Mouse (Mus musculus) gastrocnemius, postnatal 25 days (tissue): ENCODE data around the gene Cacfd1. TPM values are rescaled to one million over a fixed set of nuclear protein-coding genes. Genes with fewer than 3 reads are reported as not detected.

Experiments
- DNase-seq: peaks from one replicate; pipeline ENCODE4 v3.0.0; 2022
- total RNA-seq, 2 experiments: library from RNA; stranded (reverse); gene quantifications; 1 replicate in 1 of 2; 2 replicates in 1 of 2; pipeline ENCODE4 v1.2.3; 2021

Gene Cacfd1
- total RNA-seq, 2 experiments from 2014 or later: 27.9 to 30.2 TPM

DNA sequence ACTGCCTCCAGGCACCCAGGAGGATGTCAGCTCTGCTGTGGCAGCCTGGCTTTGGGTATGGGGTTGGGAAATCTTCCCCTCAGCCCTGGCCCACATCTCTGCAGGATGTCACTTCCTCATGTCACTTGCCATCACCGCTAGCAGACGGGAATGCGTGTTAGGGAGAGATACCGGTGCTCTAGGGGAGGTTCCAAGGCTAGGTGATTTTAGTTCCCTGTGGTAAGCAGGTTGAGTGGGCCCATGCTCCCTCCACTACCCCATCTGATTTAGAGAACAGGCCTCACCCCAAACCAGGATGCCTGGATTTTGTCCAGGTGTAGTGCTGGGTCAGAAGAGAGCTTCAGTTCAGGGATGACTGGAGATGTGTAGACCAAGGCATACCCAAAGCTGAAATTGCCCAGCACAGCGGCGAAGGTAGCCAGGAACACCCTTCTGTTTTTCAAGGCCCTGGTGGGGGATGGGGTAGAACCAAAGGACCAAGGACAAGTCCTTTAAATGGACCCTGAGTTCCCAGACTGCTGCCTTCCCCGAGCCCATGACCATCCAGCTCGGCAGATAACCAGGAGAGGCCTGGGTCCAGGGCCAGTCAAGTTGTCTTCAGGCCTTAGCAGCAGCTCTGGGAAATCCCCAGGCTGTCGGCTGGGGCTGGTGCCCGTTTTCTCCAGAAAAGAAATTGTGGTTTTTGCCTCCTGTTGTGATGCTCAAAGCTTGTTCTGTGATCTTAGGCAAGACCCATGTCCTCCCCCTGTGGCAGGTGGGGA, 17.3 kb downstream of the Cacfd1 start:
- DNase-seq: no peak

DNA sequence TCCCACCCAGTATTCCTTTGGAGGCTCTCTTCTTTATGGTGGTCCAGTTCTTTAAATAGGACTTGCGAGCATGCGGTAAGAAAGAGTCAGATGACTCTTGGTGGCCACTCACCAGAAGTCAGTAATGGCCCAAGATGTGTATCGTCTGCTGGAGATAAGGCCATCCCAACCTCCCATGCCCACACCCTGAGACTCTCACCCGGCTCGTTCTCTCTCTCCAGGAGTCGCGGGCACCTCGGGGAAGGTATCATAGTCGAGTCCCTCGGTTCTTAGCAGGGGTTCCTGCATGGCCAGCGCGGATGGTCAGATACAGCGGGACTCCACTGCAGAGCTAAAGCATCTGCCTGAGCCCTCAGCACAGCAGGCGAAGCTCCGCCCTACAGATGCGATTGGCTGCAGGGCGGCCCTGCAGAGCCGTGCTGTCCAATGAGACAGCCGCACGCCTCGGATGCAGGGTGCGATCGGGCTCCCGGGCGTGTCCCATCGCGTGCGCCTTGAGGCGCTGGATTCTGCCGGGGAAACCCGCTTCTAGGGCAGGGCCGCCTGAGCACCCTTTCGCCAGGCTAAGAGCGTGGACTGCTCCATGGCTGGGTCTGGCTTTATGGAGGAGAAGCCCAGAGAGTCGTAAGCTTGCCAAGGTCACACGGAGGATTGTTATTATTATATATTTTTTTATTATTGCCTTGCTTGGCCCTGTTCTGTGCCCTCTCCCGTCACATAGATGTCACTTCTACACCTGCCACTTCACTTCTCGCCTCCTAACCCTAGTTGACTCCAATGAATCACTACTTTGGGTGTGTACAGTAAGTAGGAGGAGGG, 18.1 kb downstream of the Cacfd1 start, which contains the start of gene Slc2a6:
Gene Slc2a6 (minus strand): TSS at position 381 of the 819 bp plus-strand sequence.
- DNase-seq: peak; percentile 87

DNA sequence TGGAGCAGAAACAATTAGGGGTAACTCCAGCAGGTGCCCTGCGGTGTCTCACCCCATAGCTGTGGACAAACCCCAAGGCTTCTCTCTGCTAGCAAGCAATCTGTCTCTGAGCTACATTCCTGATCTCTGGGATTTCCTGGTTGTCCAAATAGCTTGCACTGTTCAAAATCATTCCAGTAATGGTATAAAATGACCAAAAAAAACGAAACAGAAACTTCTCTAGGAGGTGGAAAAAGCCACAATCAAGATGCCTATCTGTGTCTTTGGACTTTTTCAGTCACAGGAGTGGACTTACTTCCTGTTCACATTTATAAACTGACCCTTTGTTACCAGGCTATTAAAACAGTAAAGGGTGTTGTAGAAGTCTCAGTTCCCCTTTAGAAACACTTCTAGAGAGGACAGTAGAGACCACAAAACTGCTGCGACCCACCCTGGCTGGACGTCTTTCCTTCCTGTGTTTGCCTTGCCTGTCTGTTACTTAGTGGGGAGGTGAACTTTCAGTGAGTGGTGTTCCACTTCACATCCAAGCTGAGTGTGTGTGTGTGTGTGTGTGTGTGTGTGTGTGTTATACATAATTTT, 18.8 kb downstream of the Cacfd1 start:
- DNase-seq: no peak

- no peak for DNase-seq
Measured at GRCm38 (mm10) chr2:27032361-27032760, 22.6 kb downstream of the Cacfd1 start.

GRCm38 (mm10) chr2:27036003-27036402, 26.3 kb downstream of the Cacfd1 start:
- DNase-seq: no peak

DNA sequence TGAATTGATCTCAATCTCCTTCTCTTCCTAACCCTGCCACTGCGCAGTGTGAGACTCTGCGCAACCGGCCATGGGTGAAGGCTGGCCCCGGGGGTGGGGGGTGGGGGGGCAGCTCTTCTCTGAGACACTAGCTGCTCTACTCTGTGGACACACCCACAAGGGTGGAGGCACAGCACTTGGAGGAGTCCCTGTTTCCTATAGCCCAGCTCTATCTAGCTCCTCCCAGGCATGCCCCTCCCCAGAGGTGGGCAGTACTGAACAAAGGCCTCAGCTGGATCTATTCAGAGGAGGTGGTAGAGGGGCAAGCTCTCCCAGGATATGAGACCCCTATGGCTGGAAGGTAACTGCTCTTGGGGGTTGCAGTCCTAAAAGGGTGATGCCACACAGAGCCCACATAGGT, 27.3 kb downstream of the Cacfd1 start:
- DNase-seq: no peak

DNA sequence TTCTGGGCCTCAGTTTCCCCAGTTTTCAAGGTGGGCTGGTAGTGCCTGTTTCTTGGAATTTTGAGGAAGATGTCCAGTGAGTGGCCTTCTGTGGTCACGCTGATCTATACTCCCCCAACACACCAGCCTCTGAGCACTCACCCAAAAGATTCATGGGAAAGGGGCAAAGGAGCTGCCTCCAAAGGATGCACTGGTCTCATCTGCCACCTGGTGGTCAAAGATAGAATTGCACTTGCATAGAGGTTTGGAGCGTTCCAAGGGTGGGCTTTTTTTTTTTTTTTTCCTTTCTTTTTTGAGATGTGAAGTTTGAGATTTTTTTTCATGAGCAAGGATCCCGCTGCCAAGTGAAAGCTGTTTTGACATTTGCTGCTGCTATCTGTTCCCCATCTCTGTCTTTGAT, 28.9 kb downstream of the Cacfd1 start:
- DNase-seq: peak; percentile 32

DNA sequence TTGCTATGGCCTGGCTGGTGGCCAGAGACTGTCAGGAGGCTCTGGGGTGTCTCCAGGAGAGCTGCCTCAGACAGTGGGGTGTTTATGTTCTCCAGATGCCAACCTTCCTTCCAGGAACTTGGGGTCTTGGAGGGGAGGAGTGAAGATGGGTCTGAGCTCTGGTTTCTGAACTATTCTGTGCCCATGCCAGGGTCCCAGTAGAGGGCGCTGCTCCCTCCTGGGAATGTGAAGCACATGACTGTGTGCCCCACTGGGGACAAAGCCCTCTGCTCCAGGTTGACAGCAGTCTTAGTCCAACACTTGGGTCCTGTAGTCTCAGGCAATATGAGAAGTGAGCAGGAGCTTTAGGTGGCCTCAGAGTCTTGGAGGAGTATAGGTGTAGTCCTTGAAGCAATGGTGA, 29.6 kb downstream of the Cacfd1 start:
- DNase-seq: no peak

GRCm38 (mm10) chr2:27042131-27042844, 32.6 kb downstream of the Cacfd1 start:
- DNase-seq: no peak

GRCm38 (mm10) chr2:27043461-27043860, 33.7 kb downstream of the Cacfd1 start:
- DNase-seq: peak; percentile 78

DNA sequence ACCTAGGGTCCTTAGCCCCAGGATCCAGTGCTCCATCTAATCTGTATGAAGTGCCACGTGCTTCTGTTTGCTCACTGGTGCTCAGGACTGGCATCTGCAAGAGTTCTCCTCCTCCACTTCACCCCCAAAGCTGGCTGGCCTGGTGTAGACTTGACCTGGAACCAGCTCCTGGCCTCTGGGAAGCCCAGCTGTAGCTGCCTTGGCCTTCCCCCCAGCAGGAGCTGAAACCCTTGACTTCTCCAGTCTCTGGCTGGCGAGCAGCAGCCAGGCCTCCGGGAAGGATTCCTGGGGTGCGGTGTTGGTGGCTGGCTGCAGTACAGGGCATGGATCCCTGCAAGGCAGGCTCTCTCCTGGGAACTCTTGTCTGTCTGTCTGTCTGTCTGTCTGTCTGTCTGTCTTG, 34.4 kb downstream of the Cacfd1 start:
- peak; percentile 70 for DNase-seq

DNA sequence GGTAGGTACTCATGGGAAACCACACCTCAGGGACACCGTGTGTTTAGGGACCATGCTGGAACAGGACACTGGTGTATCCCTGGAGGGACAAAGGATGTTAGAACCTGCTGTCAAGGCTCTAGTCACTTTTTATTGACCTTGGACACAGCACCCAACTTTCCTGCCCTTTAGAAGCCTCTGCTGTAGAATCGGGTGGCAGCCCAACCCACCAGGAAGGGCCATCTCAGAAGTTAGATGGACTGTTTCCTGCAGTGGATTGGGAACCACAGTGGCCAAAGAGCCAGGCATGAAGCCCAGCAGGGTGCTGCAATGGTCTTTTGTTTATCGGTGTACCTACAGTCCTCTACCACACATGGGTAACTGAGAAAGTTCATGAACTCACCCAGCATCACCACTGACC, 34.9 kb downstream of the Cacfd1 start:
- DNase-seq: no peak

- peak; percentile 88 for DNase-seq
Measured at GRCm38 (mm10) chr2:27045979-27046770, 36.4 kb downstream of the Cacfd1 start.

DNA sequence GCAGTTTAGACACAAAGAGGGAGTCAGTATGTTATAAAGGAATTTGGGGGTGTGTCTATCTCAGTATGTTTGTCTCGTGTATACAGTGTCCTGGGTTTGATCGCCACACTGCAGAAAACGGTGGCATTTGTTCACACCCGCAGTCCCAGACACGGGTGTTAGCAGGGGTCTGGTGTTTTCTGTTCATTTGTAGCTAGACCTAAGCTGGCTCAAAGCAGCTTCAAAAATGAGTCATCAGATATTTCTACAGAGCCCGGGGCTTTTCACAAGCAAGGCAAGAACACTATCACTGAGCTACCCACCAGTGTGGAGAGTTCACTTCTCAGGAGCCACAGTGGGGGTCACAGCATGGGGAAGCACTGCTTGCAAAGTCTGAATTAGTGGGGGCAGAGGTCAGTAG, 39.7 kb downstream of the Cacfd1 start:
- DNase-seq: no peak

DNA sequence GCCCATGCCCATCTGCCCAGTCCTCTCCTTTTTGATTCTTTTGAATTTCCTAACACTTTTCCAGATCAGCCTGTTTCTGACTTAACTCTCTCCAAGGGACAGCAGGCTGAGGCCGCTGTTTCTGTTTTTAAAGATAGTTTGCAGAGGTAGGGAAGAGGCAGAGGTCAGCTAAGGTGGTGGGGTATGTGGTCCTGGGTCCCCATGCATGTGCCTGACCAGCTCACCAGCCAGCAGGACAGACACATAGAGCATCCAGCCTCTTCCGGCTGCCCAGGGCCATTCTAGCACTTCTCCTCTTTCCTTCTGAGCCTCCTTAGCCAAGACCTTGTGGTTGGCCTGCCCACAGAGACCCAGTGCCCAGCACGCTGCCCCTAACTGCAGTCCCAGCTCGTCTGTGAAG, 48.5 kb downstream of the Cacfd1 start:
- DNase-seq: no peak

DNA sequence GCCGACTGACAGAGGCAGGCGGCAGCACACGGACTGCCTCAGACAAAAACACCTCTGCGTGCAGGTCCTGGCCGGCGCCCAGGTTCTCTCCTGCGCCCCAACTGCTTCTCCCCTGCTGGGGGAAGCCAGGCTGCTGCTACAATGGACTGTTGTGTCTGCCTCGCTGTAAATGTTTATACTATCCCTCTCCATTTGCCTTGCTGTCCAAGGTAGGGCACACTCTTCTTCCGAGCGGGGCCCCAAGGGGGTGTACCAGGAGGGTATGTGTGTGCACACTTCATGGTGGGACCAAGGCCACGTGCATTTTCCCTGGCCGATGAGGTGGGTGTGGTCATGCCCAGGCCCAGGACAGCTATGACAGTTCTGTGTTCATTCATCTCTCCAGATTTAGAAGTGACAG, 49.0 kb downstream of the Cacfd1 start:
- no peak for DNase-seq

DNA sequence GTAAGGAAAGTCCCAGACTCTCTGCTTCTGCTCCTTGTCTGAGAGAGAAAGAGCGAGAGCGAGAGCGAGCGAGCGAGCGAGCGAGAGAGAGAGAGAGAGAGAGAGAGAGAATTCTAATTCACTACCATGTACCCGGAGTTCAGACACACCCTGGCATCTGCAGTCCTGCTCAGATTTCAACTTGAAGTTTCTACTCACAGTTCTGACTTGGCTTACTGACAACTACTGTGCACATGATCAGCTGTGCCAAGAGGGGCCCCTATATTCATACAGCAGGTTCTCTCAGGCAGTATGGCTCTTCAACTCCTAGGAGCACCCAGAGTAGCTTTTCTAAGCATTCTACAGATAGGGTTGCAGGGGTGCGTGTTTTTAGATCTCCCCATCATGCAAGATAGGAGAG, 49.5 kb downstream of the Cacfd1 start:
- no peak for DNase-seq

DNA sequence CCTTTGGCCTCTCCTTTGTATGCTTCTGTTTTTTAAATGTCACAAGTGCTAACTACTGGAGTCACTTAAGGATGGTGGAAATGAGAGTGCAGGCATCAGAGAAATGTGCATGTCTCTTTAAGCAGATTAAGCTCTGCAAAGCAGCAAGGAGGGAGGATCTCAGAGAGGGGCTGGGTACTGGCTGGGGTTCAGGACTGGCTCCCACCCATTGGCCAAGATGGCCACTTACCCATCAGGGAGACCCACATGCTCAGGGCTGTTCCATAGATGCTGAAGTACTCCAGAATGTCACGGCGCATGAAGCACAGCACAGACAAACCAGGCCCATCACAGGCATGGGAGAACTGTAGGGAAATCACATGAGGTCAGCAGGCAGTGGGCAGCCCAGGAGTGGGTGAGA, 57.4 kb downstream of the Cacfd1 start:
- DNase-seq: no peak

GRCm38 (mm10) chr2:27067996-27068395, 58.3 kb downstream of the Cacfd1 start:
- DNase-seq: no peak

DNA sequence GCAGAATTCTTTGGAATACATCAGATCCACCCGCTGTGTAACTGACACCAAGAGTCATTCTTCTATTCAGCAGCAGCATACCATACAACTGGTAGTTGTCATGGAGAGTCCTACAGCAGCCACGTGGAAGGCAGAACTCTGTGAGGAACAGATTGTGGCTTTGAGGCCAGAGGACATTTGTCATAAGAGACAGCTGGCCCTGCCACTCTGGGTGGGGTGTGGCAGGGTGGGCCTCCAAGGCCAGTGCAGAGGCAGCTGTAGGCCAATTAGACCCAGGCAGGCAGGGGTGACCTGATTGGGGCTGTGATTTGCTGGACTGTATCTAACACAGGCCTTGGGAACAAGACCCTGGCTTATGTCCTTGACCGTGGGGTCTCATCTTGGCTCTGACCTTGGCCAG, 59.9 kb downstream of the Cacfd1 start:
- DNase-seq: no peak

DNA sequence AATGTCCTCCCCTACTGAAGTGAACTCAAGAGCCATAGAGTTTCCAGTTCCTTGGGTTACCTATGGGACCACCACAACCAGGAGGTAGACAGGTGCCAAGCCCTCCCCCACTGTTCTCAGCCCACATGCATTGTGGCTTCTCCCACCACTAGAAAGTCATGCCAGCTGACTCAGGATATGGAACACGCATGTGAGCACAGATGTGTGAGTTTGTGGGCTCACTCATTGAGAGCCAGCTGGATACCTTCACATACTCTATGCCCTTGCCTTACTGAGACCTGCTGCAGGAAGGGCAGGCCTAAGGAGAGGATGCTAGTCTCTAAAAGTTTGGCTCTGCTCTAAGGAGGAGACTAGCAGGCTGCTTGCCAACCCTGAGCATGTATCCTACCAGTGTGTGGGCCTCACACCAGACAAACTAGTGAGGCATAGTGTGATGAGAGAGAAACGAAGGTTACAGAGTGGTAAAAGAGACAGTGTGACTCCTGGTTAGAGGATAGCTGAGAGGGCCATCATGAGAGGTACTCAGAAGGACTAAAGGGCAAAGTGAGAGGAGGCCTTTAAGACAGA, 60.6 kb downstream of the Cacfd1 start:
- no peak for DNase-seq
